Mouse (Mus musculus): ENCODE data around the gene Parp11. TPM values are rescaled to one million over a fixed set of nuclear protein-coding genes. Genes with fewer than 3 reads are reported as not detected.
"Not testable (repeated sequence)": the region's sequence is repeated elsewhere in the genome, so short reads cannot be mapped to it uniquely, and the experiment has no call there.

Parp11 gene
- polyA plus RNA-seq, 1 experiment from 2014 or later: 89.7 TPM

DNA sequence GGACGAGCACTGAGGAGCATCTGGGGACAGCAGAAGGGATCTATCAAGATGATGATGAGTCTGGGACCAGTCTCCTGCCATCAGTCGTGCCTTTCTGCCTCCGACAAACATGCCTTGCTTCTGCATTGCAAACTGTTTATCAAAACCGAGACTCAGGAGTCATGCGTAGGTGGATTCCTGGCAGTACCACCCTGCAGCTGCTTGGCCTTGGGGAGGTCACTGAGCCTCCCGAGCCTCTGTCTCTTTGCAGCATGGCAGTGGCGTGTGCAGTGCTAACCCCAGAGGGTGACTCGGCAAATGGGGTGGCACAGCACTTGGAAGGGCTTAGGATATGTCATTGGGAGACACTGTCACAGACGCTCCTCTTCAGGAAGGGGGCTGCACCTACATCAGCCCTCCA is 53.5 kb downstream of the Parp11 start:
- Histone ChIP-seq H3K27ac (ENCODE audit: low read length) (no peak overlapping the region), H3K36me3 (ENCODE audit: control insufficient read depth, insufficient read depth) (no peaks in the 10 kb centered on the region), H3K27me3 (replicated peaks; ENCODE audit: control insufficient read depth, insufficient read depth, low read length) (no peaks in the 10 kb centered on the region), H3K9ac (replicated peaks; ENCODE audit: low read depth, low read length) (no peak overlapping the region), H3K9me3 (ENCODE audit: control insufficient read depth, low read length) (no peaks in the 10 kb centered on the region), H3K4me1 (replicated peaks; ENCODE audit: control insufficient read depth, insufficient read depth, low read length) (peaks cover 3% of the 10 kb centered on the region; the same call in 1 of the 2 replicates), H3K4me3 (replicated peaks; ENCODE audit: low read length) (no peak overlapping the region), H3K4me2 (ENCODE audit: low read length) (no peak overlapping the region)
- ATAC-seq: no peak
- WGBS: 76% methylated on average over 9 of the region's 9 CpGs

DNA sequence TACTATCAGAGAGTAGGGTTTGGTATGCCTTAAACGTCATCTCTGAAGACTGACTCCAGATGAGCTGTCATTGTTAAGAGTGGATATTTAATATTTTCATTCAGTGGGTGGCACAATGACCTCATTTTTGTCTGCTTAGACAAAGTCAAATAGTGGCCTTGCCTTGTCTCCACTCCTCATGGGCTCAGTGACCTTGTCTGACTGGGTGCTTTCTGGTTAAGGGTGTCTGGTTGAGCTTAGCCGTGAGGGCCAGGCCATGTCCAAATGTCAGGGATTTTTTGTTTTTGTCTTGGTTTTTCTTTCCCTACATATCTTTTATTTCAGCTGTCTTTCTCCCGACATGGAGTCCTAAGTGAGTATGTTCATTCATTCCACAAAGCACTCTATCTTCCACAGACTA is 54.2 kb downstream of the Parp11 start:
- Histone ChIP-seq H3K4me2 (ENCODE audit: low read length) (no peak overlapping the region), H3K27ac (ENCODE audit: low read length) (no peak overlapping the region), H3K9me3 (ENCODE audit: control insufficient read depth, low read length) (no peaks in the 10 kb centered on the region), H3K36me3 (ENCODE audit: control insufficient read depth, insufficient read depth) (no peaks in the 10 kb centered on the region), H3K27me3 (replicated peaks; ENCODE audit: control insufficient read depth, insufficient read depth, low read length) (no peaks in the 10 kb centered on the region), H3K4me1 (replicated peaks; ENCODE audit: control insufficient read depth, insufficient read depth, low read length) (peaks cover 2% of the 10 kb centered on the region; the same call in 1 of the 2 replicates), H3K9ac (replicated peaks; ENCODE audit: low read depth, low read length) (no peak overlapping the region), H3K4me3 (replicated peaks; ENCODE audit: low read length) (no peak overlapping the region)
- WGBS: 84% methylated on average over 3 of the region's 3 CpGs
- no peak for ATAC-seq

DNA sequence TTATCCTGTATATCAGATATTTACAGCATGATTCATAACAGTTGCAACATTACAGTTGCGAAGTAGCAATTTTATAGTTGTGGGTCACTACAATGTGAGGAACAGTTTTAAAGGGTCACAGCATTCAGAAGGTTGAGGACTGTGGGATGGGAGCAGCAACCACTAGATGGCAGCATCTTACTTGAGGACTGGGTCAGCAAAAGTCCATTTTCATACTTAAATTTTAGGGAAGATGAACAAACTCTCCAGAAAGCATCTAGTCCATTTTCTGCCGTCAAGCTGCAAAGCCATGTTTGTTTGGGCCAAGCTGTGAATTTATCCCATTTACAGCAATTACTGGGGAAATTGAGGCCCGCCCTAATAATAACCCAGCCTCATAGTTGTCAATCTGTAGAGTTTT is 55.9 kb downstream of the Parp11 start:
- WGBS: 58% methylated on average over 3 of the region's 3 CpGs
- H3K4me1 ChIP-seq (replicated peaks; ENCODE audit: control insufficient read depth, insufficient read depth, low read length): no peaks in the 10 kb centered on the region
- no peaks in the 10 kb centered on the region for H3K36me3 ChIP-seq (ENCODE audit: control insufficient read depth, insufficient read depth)
- no peak overlapping the region for H3K27ac ChIP-seq (ENCODE audit: low read length)
- no peak overlapping the region for H3K4me3 ChIP-seq (replicated peaks; ENCODE audit: low read length)
- H3K4me2 ChIP-seq (ENCODE audit: low read length): no peak overlapping the region
- no peaks in the 10 kb centered on the region for H3K27me3 ChIP-seq (replicated peaks; ENCODE audit: control insufficient read depth, insufficient read depth, low read length)
- ATAC-seq: no peak
- no peaks in the 10 kb centered on the region for H3K9me3 ChIP-seq (ENCODE audit: control insufficient read depth, low read length)
- H3K9ac ChIP-seq (replicated peaks; ENCODE audit: low read depth, low read length): no peak overlapping the region

- H3K27ac ChIP-seq (ENCODE audit: low read length); H3K4me2 ChIP-seq (ENCODE audit: low read length); H3K9me3 ChIP-seq (ENCODE audit: control insufficient read depth, low read length); H3K4me3 ChIP-seq (replicated peaks; ENCODE audit: low read length); H3K27me3 ChIP-seq (replicated peaks; ENCODE audit: control insufficient read depth, insufficient read depth, low read length); H3K9ac ChIP-seq (replicated peaks; ENCODE audit: low read depth, low read length); H3K4me1 ChIP-seq (replicated peaks; ENCODE audit: control insufficient read depth, insufficient read depth, low read length); ATAC-seq; H3K36me3 ChIP-seq (ENCODE audit: control insufficient read depth, insufficient read depth): not testable (repeated sequence)
- 90% methylated on average over 7 of the region's 12 CpGs for WGBS
Observed at GRCm38 (mm10) chr6:127513776-127514175, 67.1 kb downstream of the Parp11 start.

GRCm38 (mm10) chr6:127521176-127521575 is 74.5 kb downstream of the Parp11 start:
- Histone ChIP-seq H3K9me3 (ENCODE audit: control insufficient read depth, low read length) (no peaks in the 10 kb centered on the region), H3K4me3 (replicated peaks; ENCODE audit: low read length) (no peak overlapping the region), H3K4me2 (ENCODE audit: low read length) (no peak overlapping the region), H3K27me3 (replicated peaks; ENCODE audit: control insufficient read depth, insufficient read depth, low read length) (no peaks in the 10 kb centered on the region), H3K27ac (ENCODE audit: low read length) (no peak overlapping the region), H3K9ac (replicated peaks; ENCODE audit: low read depth, low read length) (no peak overlapping the region), H3K4me1 (replicated peaks; ENCODE audit: control insufficient read depth, insufficient read depth, low read length) (no peaks in the 10 kb centered on the region), H3K36me3 (ENCODE audit: control insufficient read depth, insufficient read depth) (no peaks in the 10 kb centered on the region)
- ATAC-seq: no peak
- WGBS: 75% methylated on average over 8 of the region's 8 CpGs

GRCm38 (mm10) chr6:127522326-127522725 is 75.7 kb downstream of the Parp11 start:
- 86% methylated on average over 9 of the region's 9 CpGs for WGBS
- no peaks in the 10 kb centered on the region for H3K9me3 ChIP-seq (ENCODE audit: control insufficient read depth, low read length)
- no peaks in the 10 kb centered on the region for H3K36me3 ChIP-seq (ENCODE audit: control insufficient read depth, insufficient read depth)
- no peak overlapping the region for H3K27ac ChIP-seq (ENCODE audit: low read length)
- H3K4me1 ChIP-seq (replicated peaks; ENCODE audit: control insufficient read depth, insufficient read depth, low read length): no peaks in the 10 kb centered on the region
- H3K4me3 ChIP-seq (replicated peaks; ENCODE audit: low read length): no peak overlapping the region
- ATAC-seq: no peak
- no peaks in the 10 kb centered on the region for H3K27me3 ChIP-seq (replicated peaks; ENCODE audit: control insufficient read depth, insufficient read depth, low read length)
- no peak overlapping the region for H3K4me2 ChIP-seq (ENCODE audit: low read length)
- H3K9ac ChIP-seq (replicated peaks; ENCODE audit: low read depth, low read length): no peak overlapping the region

DNA sequence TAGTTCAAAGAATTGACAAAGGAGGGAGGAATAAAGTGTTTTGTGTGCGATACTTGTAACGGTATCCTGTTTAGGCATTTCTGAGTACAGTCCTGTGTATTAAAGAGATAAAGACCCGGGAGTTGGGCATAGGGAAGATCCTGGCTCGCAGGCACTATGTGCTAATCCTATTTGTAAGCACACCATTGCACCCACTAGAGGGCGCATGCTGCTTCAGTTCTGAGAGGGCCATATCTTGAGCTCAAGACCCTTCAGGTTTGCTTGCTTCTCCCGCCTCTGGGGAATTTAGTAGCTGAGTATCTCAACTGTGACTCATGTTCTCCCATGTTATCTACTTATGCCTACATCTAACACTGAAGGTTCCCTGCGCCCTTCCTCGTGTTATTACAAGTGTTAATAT is 77.8 kb downstream of the Parp11 start:
- no peak overlapping the region for H3K4me3 ChIP-seq (replicated peaks; ENCODE audit: low read length)
- no peaks in the 10 kb centered on the region for H3K27me3 ChIP-seq (replicated peaks; ENCODE audit: control insufficient read depth, insufficient read depth, low read length)
- no peaks in the 10 kb centered on the region for H3K9me3 ChIP-seq (ENCODE audit: control insufficient read depth, low read length)
- 34% methylated on average over 8 of the region's 8 CpGs for WGBS
- no peak overlapping the region for H3K4me2 ChIP-seq (ENCODE audit: low read length)
- H3K4me1 ChIP-seq (replicated peaks; ENCODE audit: control insufficient read depth, insufficient read depth, low read length): peaks cover 1% of the 10 kb centered on the region
- no peaks in the 10 kb centered on the region for H3K36me3 ChIP-seq (ENCODE audit: control insufficient read depth, insufficient read depth)
- no peak overlapping the region for H3K27ac ChIP-seq (ENCODE audit: low read length)
- H3K9ac ChIP-seq (replicated peaks; ENCODE audit: low read depth, low read length): no peak overlapping the region
- ATAC-seq: no peak

GRCm38 (mm10) chr6:127528625-127529024 is 82.0 kb downstream of the Parp11 start:
- Histone ChIP-seq H3K9ac (replicated peaks; ENCODE audit: low read depth, low read length) (no peak overlapping the region), H3K27ac (ENCODE audit: low read length) (no peak overlapping the region), H3K36me3 (ENCODE audit: control insufficient read depth, insufficient read depth) (no peaks in the 10 kb centered on the region), H3K9me3 (ENCODE audit: control insufficient read depth, low read length) (no peaks in the 10 kb centered on the region), H3K27me3 (replicated peaks; ENCODE audit: control insufficient read depth, insufficient read depth, low read length) (no peaks in the 10 kb centered on the region), H3K4me3 (replicated peaks; ENCODE audit: low read length) (no peak overlapping the region), H3K4me1 (replicated peaks; ENCODE audit: control insufficient read depth, insufficient read depth, low read length) (peaks cover 5% of the 10 kb centered on the region), H3K4me2 (ENCODE audit: low read length) (no peak overlapping the region)
- WGBS: 78% methylated on average over 7 of the region's 7 CpGs
- no peak for ATAC-seq

DNA sequence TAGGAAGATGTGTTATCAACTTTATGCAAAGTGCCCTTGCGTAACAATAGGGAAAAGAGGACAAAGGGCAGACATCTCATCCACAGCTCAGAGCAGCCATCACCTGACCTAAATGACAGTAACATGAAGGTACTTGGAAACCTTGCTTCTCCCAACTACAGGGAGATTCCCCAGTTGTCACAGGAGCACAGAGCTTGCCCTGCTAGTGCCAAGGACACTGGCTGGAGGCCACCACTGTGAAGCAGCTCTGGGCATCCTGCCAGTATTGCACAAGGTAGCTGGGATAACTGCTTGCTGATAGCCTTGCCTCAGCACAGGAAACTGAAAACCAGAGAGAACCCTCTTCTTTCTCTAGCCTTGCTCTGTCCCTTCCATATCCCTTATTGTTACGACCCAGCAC is 82.8 kb downstream of the Parp11 start:
- 66% methylated on average over 2 of the region's 2 CpGs for WGBS
- Histone ChIP-seq H3K27me3 (replicated peaks; ENCODE audit: control insufficient read depth, insufficient read depth, low read length) (no peaks in the 10 kb centered on the region), H3K36me3 (ENCODE audit: control insufficient read depth, insufficient read depth) (no peaks in the 10 kb centered on the region), H3K4me1 (replicated peaks; ENCODE audit: control insufficient read depth, insufficient read depth, low read length) (peaks cover 5% of the 10 kb centered on the region), H3K27ac (ENCODE audit: low read length) (no peak overlapping the region), H3K4me3 (replicated peaks; ENCODE audit: low read length) (no peak overlapping the region), H3K9ac (replicated peaks; ENCODE audit: low read depth, low read length) (no peak overlapping the region), H3K9me3 (ENCODE audit: control insufficient read depth, low read length) (no peaks in the 10 kb centered on the region), H3K4me2 (ENCODE audit: low read length) (no peak overlapping the region)
- ATAC-seq: no peak

GRCm38 (mm10) chr6:127530206-127530605 is 83.6 kb downstream of the Parp11 start:
- ATAC-seq: no peak
- 63% methylated on average over 3 of the region's 3 CpGs for WGBS

More at GRCm38 (mm10) chr6:127530206-127530605, 83.6 kb downstream of the Parp11 start:
- Histone ChIP-seq H3K9me3 (ENCODE audit: control insufficient read depth, low read length) (no peaks in the 10 kb centered on the region), H3K27me3 (replicated peaks; ENCODE audit: control insufficient read depth, insufficient read depth, low read length) (no peaks in the 10 kb centered on the region), H3K4me1 (replicated peaks; ENCODE audit: control insufficient read depth, insufficient read depth, low read length) (peaks cover 5% of the 10 kb centered on the region), H3K4me3 (replicated peaks; ENCODE audit: low read length) (no peak overlapping the region), H3K9ac (replicated peaks; ENCODE audit: low read depth, low read length) (no peak overlapping the region), H3K4me2 (ENCODE audit: low read length) (no peak overlapping the region), H3K36me3 (ENCODE audit: control insufficient read depth, insufficient read depth) (no peaks in the 10 kb centered on the region), H3K27ac (ENCODE audit: low read length) (no peak overlapping the region)
